Mouse (Mus musculus): ENCODE measurements around the gene Fam163a. TPM values are rescaled to one million over a fixed set of nuclear protein-coding genes. Genes with fewer than 3 reads are reported as not detected.
"Not testable (repeated sequence)": the region's sequence is repeated elsewhere in the genome, so short reads cannot be mapped to it uniquely, and the experiment has no call there.

The Fam163a gene
- polyA plus RNA-seq, 1 experiment from 2014 or later: 7.6 TPM

- no peaks in the 10 kb centered on the region for H3K36me3 ChIP-seq
- no peak overlapping the region for H3K9ac ChIP-seq
- no peaks in the 10 kb centered on the region; the same call in 1 of the 2 replicates for H3K4me1 ChIP-seq
- ATAC-seq (ENCODE audit: low FRiP score, low read depth): no peak
- H3K27me3 ChIP-seq (replicated peaks): no peaks in the 10 kb centered on the region
- H3K4me3 ChIP-seq: no peak overlapping the region
- H3K9me3 ChIP-seq: no peaks in the 10 kb centered on the region
- no peak overlapping the region for H3K4me2 ChIP-seq (replicated peaks)
- no peak overlapping the region for H3K27ac ChIP-seq
- WGBS: 70% methylated on average over 15 of the region's 15 CpGs
These were observed 131.5 kb downstream of the Fam163a start for GRCm38 (mm10) chr1:156073169-156073821.

DNA sequence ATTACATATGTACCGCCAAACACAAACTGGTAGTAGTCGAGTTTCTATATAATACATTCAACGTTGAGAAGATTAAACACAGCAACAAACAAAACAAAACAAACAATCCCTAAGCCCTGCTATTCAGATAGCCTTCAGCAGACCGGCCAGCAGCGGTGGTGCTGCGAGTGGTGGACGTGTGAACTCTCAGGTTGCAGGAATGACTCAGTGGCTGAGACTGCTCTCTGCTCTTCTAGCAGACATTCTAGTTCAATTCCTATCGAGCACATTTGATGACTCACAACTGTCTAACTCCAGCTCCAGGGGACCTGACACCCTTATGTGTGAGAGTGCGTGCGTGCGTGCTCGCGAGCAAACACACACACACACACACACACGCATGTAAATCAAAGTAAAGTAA, 134.7 kb downstream of the Fam163a start:
- WGBS: 91% methylated on average over 14 of the region's 14 CpGs
- Histone ChIP-seq H3K27ac (no peak overlapping the region), H3K4me1 (no peaks in the 10 kb centered on the region; the same call in 1 of the 2 replicates)

GRCm38 (mm10) chr1:156066133-156066532, 138.7 kb downstream of the Fam163a start:
- WGBS: 66% methylated on average over 3 of the region's 3 CpGs

More for the DNA sequence above, 134.7 kb downstream of the Fam163a start:
- H3K9ac ChIP-seq: no peak overlapping the region
- no peak overlapping the region for H3K4me3 ChIP-seq
- no peak for ATAC-seq (ENCODE audit: low FRiP score, low read depth)
- no peak overlapping the region for H3K4me2 ChIP-seq (replicated peaks)
- H3K27me3 ChIP-seq (replicated peaks): no peaks in the 10 kb centered on the region
- peaks cover 12% of the 10 kb centered on the region for H3K36me3 ChIP-seq
- H3K9me3 ChIP-seq: no peaks in the 10 kb centered on the region

DNA sequence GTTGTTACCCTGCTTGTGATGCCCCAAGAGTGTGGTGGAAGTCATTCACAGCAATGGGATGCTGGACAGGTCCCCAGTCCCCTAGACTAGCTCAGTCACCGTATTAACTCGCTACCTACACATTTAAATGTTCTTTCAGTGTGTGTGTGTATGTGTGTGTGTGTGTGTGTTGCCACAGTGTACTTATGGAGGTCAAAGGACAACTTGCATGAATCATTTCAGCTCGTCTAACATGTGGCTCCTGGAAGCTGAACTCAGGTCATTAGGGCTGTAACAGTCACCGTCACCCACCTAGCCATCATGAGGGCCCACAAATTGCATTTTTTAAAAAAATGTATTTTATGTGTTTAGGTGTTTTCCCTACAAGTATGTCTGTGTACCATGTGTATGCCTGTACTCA, 142.6 kb downstream of the Fam163a start:
- no peak overlapping the region for H3K4me3 ChIP-seq
- peaks cover 45% of the 10 kb centered on the region for H3K36me3 ChIP-seq
- 91% methylated on average over 4 of the region's 4 CpGs for WGBS
- H3K27me3 ChIP-seq (replicated peaks): no peaks in the 10 kb centered on the region
- H3K27ac ChIP-seq: no peak overlapping the region
- H3K9ac ChIP-seq: no peak overlapping the region
- no peak for ATAC-seq (ENCODE audit: low FRiP score, low read depth)
- no peaks in the 10 kb centered on the region for H3K9me3 ChIP-seq
- no peaks in the 10 kb centered on the region for H3K4me1 ChIP-seq
- H3K4me2 ChIP-seq (replicated peaks): no peak overlapping the region

More at GRCm38 (mm10) chr1:156066133-156066532, 138.7 kb downstream of the Fam163a start:
- ATAC-seq (ENCODE audit: low FRiP score, low read depth): no peak
- Histone ChIP-seq H3K27me3 (replicated peaks) (no peaks in the 10 kb centered on the region), H3K36me3 (peaks cover 41% of the 10 kb centered on the region), H3K9me3 (no peaks in the 10 kb centered on the region), H3K27ac (no peak overlapping the region), H3K4me1 (no peaks in the 10 kb centered on the region), H3K4me3 (no peak overlapping the region), H3K4me2 (replicated peaks) (no peak overlapping the region), H3K9ac (no peak overlapping the region)

GRCm38 (mm10) chr1:156058207-156058606, 146.6 kb downstream of the Fam163a start:
- H3K36me3 ChIP-seq: peaks cover 30% of the 10 kb centered on the region
- 91% methylated on average over 2 of the region's 2 CpGs for WGBS
- no peak overlapping the region for H3K27ac ChIP-seq
- no peak overlapping the region for H3K4me3 ChIP-seq
- H3K9me3 ChIP-seq: no peaks in the 10 kb centered on the region
- ATAC-seq (ENCODE audit: low FRiP score, low read depth): no peak
- H3K9ac ChIP-seq: no peak overlapping the region
- H3K4me2 ChIP-seq (replicated peaks): no peak overlapping the region
- no peaks in the 10 kb centered on the region for H3K27me3 ChIP-seq (replicated peaks)
- H3K4me1 ChIP-seq: no peaks in the 10 kb centered on the region

DNA sequence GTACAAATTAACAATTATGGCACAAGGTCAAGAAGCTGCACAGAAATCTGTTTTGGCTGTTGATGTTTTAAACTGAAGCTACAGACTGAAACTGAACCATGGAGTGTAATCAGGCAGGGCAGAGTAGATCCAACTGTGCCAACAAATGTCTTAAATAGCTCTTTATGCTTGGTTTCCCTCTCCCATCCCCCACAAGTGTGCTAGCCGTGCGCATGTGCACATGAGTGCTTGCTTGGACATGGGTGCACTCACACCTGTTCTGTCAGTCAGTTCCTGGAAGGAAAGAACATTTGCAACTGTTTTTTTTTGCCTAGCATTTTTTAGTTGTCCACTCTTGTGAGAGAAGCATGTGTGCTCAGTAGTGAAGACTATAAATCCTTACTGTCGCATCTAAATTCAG, 158.1 kb downstream of the Fam163a start:
- H3K27me3 ChIP-seq (replicated peaks): no peaks in the 10 kb centered on the region
- no peak overlapping the region for H3K9ac ChIP-seq
- peaks cover 9% of the 10 kb centered on the region; the same call in 1 of the 2 replicates for H3K4me1 ChIP-seq
- no peak overlapping the region for H3K4me2 ChIP-seq (replicated peaks)
- H3K9me3 ChIP-seq: no peaks in the 10 kb centered on the region
- H3K36me3 ChIP-seq: peaks cover 44% of the 10 kb centered on the region
- no peak for ATAC-seq (ENCODE audit: low FRiP score, low read depth)
- no peak overlapping the region for H3K4me3 ChIP-seq
- WGBS: 81% methylated on average over 3 of the region's 3 CpGs
- H3K27ac ChIP-seq: no peak overlapping the region

DNA sequence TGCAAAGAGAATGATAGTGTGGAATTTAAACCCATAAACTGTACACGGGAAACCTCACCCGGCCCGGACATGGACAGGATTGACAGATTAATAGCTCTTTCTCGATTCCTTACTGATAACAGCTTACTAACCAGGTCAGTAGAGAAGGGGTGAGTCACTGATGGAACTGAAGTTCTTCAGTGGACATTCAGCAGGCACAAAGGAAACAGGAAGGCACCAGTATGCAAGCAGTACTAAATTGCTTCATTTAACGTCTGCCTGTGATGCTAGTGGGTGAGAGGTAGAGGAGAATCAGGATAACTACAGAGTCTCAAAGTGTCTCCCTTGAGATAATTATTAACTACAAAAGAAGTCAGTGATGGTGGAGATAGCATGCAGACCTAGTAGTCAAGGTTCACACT, 160.6 kb downstream of the Fam163a start:
- H3K4me1 ChIP-seq: peaks cover 12% of the 10 kb centered on the region
- H3K4me3 ChIP-seq: no peak overlapping the region
- H3K27me3 ChIP-seq (replicated peaks): no peaks in the 10 kb centered on the region
- no peak for ATAC-seq (ENCODE audit: low FRiP score, low read depth)
- H3K27ac ChIP-seq: no peak overlapping the region
- no peak overlapping the region for H3K4me2 ChIP-seq (replicated peaks)
- 83% methylated on average over 5 of the region's 5 CpGs for WGBS
- no peak overlapping the region for H3K9ac ChIP-seq
- peaks cover 26% of the 10 kb centered on the region for H3K36me3 ChIP-seq
- no peaks in the 10 kb centered on the region for H3K9me3 ChIP-seq

DNA sequence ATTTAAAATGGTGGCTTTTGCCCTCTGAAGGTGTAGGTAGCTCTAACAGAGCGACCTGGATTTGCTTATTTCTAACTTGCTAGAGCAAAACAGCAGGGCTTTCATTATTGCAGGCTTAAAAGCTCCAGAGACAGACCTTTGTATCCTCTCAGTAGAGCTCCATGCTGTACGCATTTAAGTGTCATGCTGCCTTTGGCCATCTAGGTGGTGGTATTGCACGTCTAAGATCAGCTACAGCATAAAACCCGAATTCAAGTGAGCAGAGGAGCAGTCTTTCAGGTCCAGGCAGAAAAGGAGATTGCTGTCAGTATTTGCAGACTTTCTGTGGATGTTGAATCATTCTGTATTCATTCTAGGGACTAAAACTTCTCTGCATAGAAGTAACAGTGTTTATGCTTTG, 161.8 kb downstream of the Fam163a start:
- ATAC-seq (ENCODE audit: low FRiP score, low read depth): no peak
- H3K27me3 ChIP-seq (replicated peaks): no peaks in the 10 kb centered on the region
- no peak overlapping the region for H3K9ac ChIP-seq
- no peaks in the 10 kb centered on the region for H3K9me3 ChIP-seq
- WGBS: 30% methylated on average over 4 of the region's 4 CpGs
- H3K4me2 ChIP-seq (replicated peaks): no peak overlapping the region
- H3K4me1 ChIP-seq: peaks cover 12% of the 10 kb centered on the region
- peaks cover 21% of the 10 kb centered on the region; the same call in 1 of the 2 replicates for H3K36me3 ChIP-seq
- H3K27ac ChIP-seq: no peak overlapping the region
- H3K4me3 ChIP-seq: no peak overlapping the region

DNA sequence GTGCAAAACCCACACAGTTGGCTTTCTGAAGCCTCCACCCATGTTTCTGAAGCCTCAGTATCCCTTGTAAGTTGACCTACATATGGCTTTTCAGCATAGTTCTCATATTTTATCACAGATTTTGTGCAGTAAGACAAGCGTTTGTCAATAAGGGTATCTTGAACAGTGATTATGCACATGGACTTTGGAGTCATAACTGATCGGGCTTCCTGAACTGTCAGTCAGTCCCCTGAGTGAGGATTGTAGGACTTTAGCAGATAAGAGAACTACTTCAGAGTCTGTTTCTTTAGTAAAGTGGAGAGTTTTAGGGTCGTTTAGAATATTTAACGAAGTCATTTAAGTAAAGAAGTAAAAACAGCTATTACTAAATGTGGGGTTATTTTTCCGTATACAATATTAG, 162.3 kb downstream of the Fam163a start:
- Histone ChIP-seq H3K4me3 (no peak overlapping the region), H3K4me2 (replicated peaks) (peak overlapping the region; percentile 59; the same call in 1 of the 2 replicates), H3K36me3 (peaks cover 17% of the 10 kb centered on the region; the same call in 1 of the 2 replicates), H3K27me3 (replicated peaks) (no peaks in the 10 kb centered on the region), H3K27ac (no peak overlapping the region), H3K4me1 (peaks cover 12% of the 10 kb centered on the region), H3K9ac (no peak overlapping the region), H3K9me3 (no peaks in the 10 kb centered on the region)
- no peak for ATAC-seq (ENCODE audit: low FRiP score, low read depth)
- WGBS: 92% methylated on average over 5 of the region's 5 CpGs

- no peak for ATAC-seq (ENCODE audit: low FRiP score, low read depth)
- H3K36me3 ChIP-seq: peaks cover 14% of the 10 kb centered on the region; the same call in 1 of the 2 replicates
- peak overlapping the region; percentile 59 for H3K4me2 ChIP-seq (replicated peaks)
- H3K27me3 ChIP-seq (replicated peaks): no peaks in the 10 kb centered on the region
- H3K4me3 ChIP-seq: peak overlapping the region; percentile 25
- H3K9me3 ChIP-seq: no peaks in the 10 kb centered on the region
- 47% methylated on average over 7 of the region's 7 CpGs for WGBS
- no peak overlapping the region for H3K27ac ChIP-seq
- no peak overlapping the region for H3K9ac ChIP-seq
- H3K4me1 ChIP-seq: peaks cover 12% of the 10 kb centered on the region
These were observed 163.2 kb downstream of the Fam163a start for GRCm38 (mm10) chr1:156041451-156042241.

- peaks cover 12% of the 10 kb centered on the region for H3K4me1 ChIP-seq
- ATAC-seq (ENCODE audit: low FRiP score, low read depth): peak; percentile 83
- H3K27me3 ChIP-seq (replicated peaks): no peaks in the 10 kb centered on the region
- 2% methylated on average over 22 of the region's 22 CpGs for WGBS
- H3K9me3 ChIP-seq: no peaks in the 10 kb centered on the region
- peaks cover 8% of the 10 kb centered on the region; the same call in 1 of the 2 replicates for H3K36me3 ChIP-seq
- peak overlapping the region; percentile 59 for H3K4me2 ChIP-seq (replicated peaks)
- peak overlapping the region; percentile 47 for H3K4me3 ChIP-seq
- H3K27ac ChIP-seq: no peak overlapping the region
- H3K9ac ChIP-seq: peak overlapping the region; percentile 47; the same call in 1 of the 2 replicates
These were observed 164.0 kb downstream of the Fam163a start for GRCm38 (mm10) chr1:156040731-156041401.

- peaks cover 12% of the 10 kb centered on the region for H3K4me1 ChIP-seq
- ATAC-seq (ENCODE audit: low FRiP score, low read depth); H3K36me3 ChIP-seq; H3K4me3 ChIP-seq; H3K27me3 ChIP-seq (replicated peaks); H3K9ac ChIP-seq; H3K9me3 ChIP-seq; H3K27ac ChIP-seq; H3K4me2 ChIP-seq (replicated peaks): not testable (repeated sequence)
- WGBS: 72% methylated on average over 7 of the region's 7 CpGs
These were observed 164.8 kb downstream of the Fam163a start for GRCm38 (mm10) chr1:156039989-156040388.
